Mouse (Mus musculus): Measurements from ENCODE around the gene Prdm16.

DNA sequence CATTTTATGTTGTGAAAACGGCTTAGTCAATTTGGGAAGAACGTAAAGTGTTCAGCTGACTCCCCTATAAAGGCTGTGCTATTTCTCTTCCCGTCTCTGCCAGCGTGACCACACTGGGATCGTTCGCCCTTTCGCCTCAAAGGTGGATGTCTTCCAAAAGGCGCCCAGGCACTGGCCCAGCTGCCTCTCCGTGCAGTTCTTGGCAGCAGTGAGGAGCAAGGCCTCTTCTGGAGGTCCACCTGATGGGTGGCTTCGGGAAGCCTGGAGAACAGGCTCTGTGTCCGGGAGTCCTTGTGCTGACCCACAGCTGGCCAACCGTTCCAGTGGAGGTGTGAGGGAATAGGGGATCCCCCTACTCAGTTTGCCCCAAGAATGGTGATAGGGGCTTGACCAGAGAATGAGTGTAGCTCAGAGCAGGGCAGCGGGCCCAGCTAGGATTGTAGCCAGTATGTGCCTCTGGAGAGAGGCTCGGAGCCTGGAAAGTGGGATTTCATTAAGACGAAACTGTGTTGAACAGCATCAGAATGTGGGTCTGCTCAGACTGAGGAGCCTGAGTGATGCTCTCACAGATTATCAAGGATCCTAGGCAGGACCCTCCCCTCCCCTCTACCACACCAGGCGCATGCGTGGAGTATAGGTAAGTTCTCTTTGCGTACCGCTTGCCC, 12.5 kb upstream of the Prdm16 start:
- TF ChIP-seq CTCF (IDR thresholded peaks at IDR 0.05; ENCODE audit: extremely low read depth, insufficient read depth, insufficient read length, insufficient replicate concordance) (no peak), POLR2A (IDR thresholded peaks at IDR 0.05; ENCODE audit: low read depth, low read length) (no peak)
